Mouse (Mus musculus) 416B (cell line): ENCODE results near the gene Arnt2.

Source experiments
- DNase-seq: peaks from one replicate; pipeline ENCODE4 v3.0.0; 2011; ENCODE audit warnings: low read depth

The Arnt2 gene

GRCm38 (mm10) chr7:84286526-84287225, 123.3 kb downstream of the Arnt2 start:
- DNase-seq: no peak

GRCm38 (mm10) chr7:84285790-84286189, 124.2 kb downstream of the Arnt2 start:
- DNase-seq: no peak

- DNase-seq: no peak
Observed at GRCm38 (mm10) chr7:84284974-84285373, 125.0 kb downstream of the Arnt2 start.

GRCm38 (mm10) chr7:84282231-84282630, 127.7 kb downstream of the Arnt2 start:
- no peak for DNase-seq

- DNase-seq: peak; percentile 51
Observed at GRCm38 (mm10) chr7:84279231-84279630, 130.7 kb downstream of the Arnt2 start.

GRCm38 (mm10) chr7:84275312-84275711, 134.7 kb downstream of the Arnt2 start:
- DNase-seq: no peak

- DNase-seq: no peak
Observed at GRCm38 (mm10) chr7:84273930-84274329, 136.0 kb downstream of the Arnt2 start.

GRCm38 (mm10) chr7:84272206-84272818, 137.7 kb downstream of the Arnt2 start:
- peak; percentile 80 for DNase-seq

- DNase-seq: no peak
Observed at GRCm38 (mm10) chr7:84271429-84271828, 138.5 kb downstream of the Arnt2 start.

- no peak for DNase-seq
Observed at GRCm38 (mm10) chr7:84263466-84263865, 146.5 kb downstream of the Arnt2 start.

GRCm38 (mm10) chr7:84261341-84261740, 148.6 kb downstream of the Arnt2 start:
- DNase-seq: no peak

- no peak for DNase-seq
Observed at GRCm38 (mm10) chr7:84260401-84260800, 149.6 kb downstream of the Arnt2 start.

- DNase-seq: no peak
Observed at GRCm38 (mm10) chr7:84259309-84259985, 150.5 kb downstream of the Arnt2 start.

- DNase-seq: no peak
Observed at GRCm38 (mm10) chr7:84256661-84257060, 153.3 kb downstream of the Arnt2 start.

GRCm38 (mm10) chr7:84256245-84256644, 153.7 kb downstream of the Arnt2 start:
- no peak for DNase-seq

- DNase-seq: no peak
Observed at GRCm38 (mm10) chr7:84254916-84255315, 155.1 kb downstream of the Arnt2 start.

- DNase-seq: no peak
Observed at GRCm38 (mm10) chr7:84254311-84254710, 155.7 kb downstream of the Arnt2 start.

GRCm38 (mm10) chr7:84251667-84252066, 158.3 kb downstream of the Arnt2 start:
- no peak for DNase-seq

GRCm38 (mm10) chr7:84250736-84251135, 159.2 kb downstream of the Arnt2 start:
- DNase-seq: no peak

- no peak for DNase-seq
Observed at GRCm38 (mm10) chr7:84249951-84250350, 160.0 kb downstream of the Arnt2 start.

GRCm38 (mm10) chr7:84249381-84249780, 160.6 kb downstream of the Arnt2 start:
- no peak for DNase-seq

GRCm38 (mm10) chr7:84247960-84248665, 161.9 kb downstream of the Arnt2 start:
- DNase-seq: no peak

- DNase-seq: no peak
Observed at GRCm38 (mm10) chr7:84246878-84247277, 163.1 kb downstream of the Arnt2 start.
